Mouse (Mus musculus) liver, adult 2 months (tissue): ENCODE data around the gene Gm37419. TPM values are rescaled to one million over a fixed set of nuclear protein-coding genes. Genes with fewer than 3 reads are reported as not detected.

Experiments
- DNase-seq: peaks from one replicate; pipeline ENCODE4 v3.0.0-alpha.2; 2011; ENCODE audit warnings: low read depth, low spot score; ENCODE audit errors: extremely low read depth
- H3K27ac ChIP-seq: fragments of 200-500 bp; replicated peaks from 2 replicates; pipeline ENCODE4 v1.5.1; 2012; ENCODE audit warnings: low read depth, mild to moderate bottlenecking, control low read depth, inconsistent platforms, low read length; ENCODE audit not compliant: insufficient read depth
- H3K27me3 ChIP-seq: fragments of 200-500 bp; 2 replicates; pipeline ENCODE4 v1.6.1; 2012; ENCODE audit warnings: mild to moderate bottlenecking, moderate library complexity, low read length, inconsistent platforms; ENCODE audit not compliant: control insufficient read depth, insufficient read depth
- H3K36me3 ChIP-seq: fragments of 200-500 bp; 2 replicates; pipeline ENCODE4 v1.6.1; 2012; ENCODE audit warnings: low read length, inconsistent platforms; ENCODE audit not compliant: control insufficient read depth, insufficient read depth
- H3K4me1 ChIP-seq: fragments of 200-500 bp; 2 replicates; pipeline ENCODE4 v1.6.1; 2011; ENCODE audit warnings: low read length; ENCODE audit not compliant: control insufficient read depth, insufficient read depth
- H3K4me3 ChIP-seq: fragments of 200-500 bp; 2 replicates; pipeline ENCODE4 v1.5.1; 2011; ENCODE audit warnings: low read depth, mild to moderate bottlenecking, control low read depth, low read length, moderate library complexity; ENCODE audit not compliant: insufficient read depth
- H3K79me2 ChIP-seq: fragments of 200-500 bp; 2 replicates; pipeline ENCODE4 v1.6.1; 2012; ENCODE audit warnings: inconsistent platforms, mild to moderate bottlenecking, low read length, moderate library complexity; ENCODE audit not compliant: control insufficient read depth, insufficient read depth
- H3K9ac ChIP-seq: fragments of 200-500 bp; 2 replicates; pipeline ENCODE4 v1.6.1; 2012; ENCODE audit warnings: low read depth, mild to moderate bottlenecking, control low read depth, inconsistent platforms, low read length
- CTCF ChIP-seq: fragments of 200-500 bp; IDR thresholded peaks from 2 replicates; pipeline ENCODE4 v1.5.1; 2011; ENCODE audit warnings: low read depth, low read length, control low read depth
- POLR2A ChIP-seq: fragments of 200-500 bp; IDR thresholded peaks from 2 replicates; pipeline ENCODE4 v1.6.1; 2011; ENCODE audit warnings: low read length, control low read depth; ENCODE audit not compliant: insufficient read depth; ENCODE audit errors: extremely low read depth
- WGBS: fragments of 180-500 bp; shearing (Covaris S2); methylation state at CpG from one replicate; pipeline ENCODE4 v1.1.7; 2018; 5-methylcytosine and 5-hydroxymethylcytosine counted together
- polyA plus RNA-seq: library from polyadenylated mRNA; depleted of rRNA; stranded (reverse); fragments of >200 nt; gene quantifications from 2 replicates; pipeline ENCODE4 v1.2.3, GENCODE M21; 2012
- total RNA-seq: library from RNA; depleted of rRNA; stranded (reverse); fragments of >200 nt; gene quantifications from 2 replicates; pipeline ENCODE4 v1.2.3, GENCODE M21; 2014

Gm37419 gene
- total and polyA plus RNA-seq, 2 experiments, result not detected

- Histone ChIP-seq H3K27ac (no peak overlapping the region), H3K4me1 (peaks cover 6% of the 10 kb centered on the region; the same call in 1 of the 2 replicates), H3K9ac (no peak overlapping the region), H3K4me3 (no peak overlapping the region), H3K36me3 (no peaks in the 10 kb centered on the region), H3K79me2 (no peaks in the 10 kb centered on the region), H3K27me3 (no peaks in the 10 kb centered on the region)
- TF ChIP-seq CTCF, result no peak
- TF ChIP-seq POLR2A, result no peak
- no peak for DNase-seq
- 77% methylated on average over 2 of the region's 2 CpGs for WGBS
These were observed 21.6 kb downstream of the Gm37419 start for GRCm38 (mm10) chr16:24009891-24010290.

GRCm38 (mm10) chr16:24011306-24011705 lies 23.0 kb downstream of the Gm37419 start:
- DNase-seq, result peak; percentile 68
- H3K27ac ChIP-seq, result no peak overlapping the region
- H3K79me2 ChIP-seq, result no peaks in the 10 kb centered on the region
- TF ChIP-seq CTCF (no peak), POLR2A (no peak)
- no peak overlapping the region for H3K9ac ChIP-seq
- peaks cover 6% of the 10 kb centered on the region; the same call in 1 of the 2 replicates for H3K4me1 ChIP-seq
- WGBS, result 61% methylated on average over 3 of the region's 3 CpGs
- H3K36me3 ChIP-seq, result no peaks in the 10 kb centered on the region
- no peak overlapping the region for H3K4me3 ChIP-seq
- H3K27me3 ChIP-seq, result no peaks in the 10 kb centered on the region

- H3K27me3 ChIP-seq, result no peaks in the 10 kb centered on the region
- 11% methylated on average over 3 of the region's 3 CpGs for WGBS
- DNase-seq, result peak; percentile 44
- no peak overlapping the region for H3K9ac ChIP-seq
- H3K27ac ChIP-seq, result no peak overlapping the region
- H3K4me3 ChIP-seq, result no peak overlapping the region
- no peaks in the 10 kb centered on the region for H3K79me2 ChIP-seq
- no peaks in the 10 kb centered on the region for H3K36me3 ChIP-seq
- no peak for TF ChIP-seq CTCF
- no peak for TF ChIP-seq POLR2A
- peaks cover 6% of the 10 kb centered on the region; the same call in 1 of the 2 replicates for H3K4me1 ChIP-seq
These were observed 23.8 kb downstream of the Gm37419 start for GRCm38 (mm10) chr16:24012066-24012465.

- H3K4me3 ChIP-seq, result no peak overlapping the region
- DNase-seq, result no peak
- H3K9ac ChIP-seq, result no peak overlapping the region
- peaks cover 6% of the 10 kb centered on the region; the same call in 1 of the 2 replicates for H3K4me1 ChIP-seq
- H3K36me3 ChIP-seq, result no peaks in the 10 kb centered on the region
- no peaks in the 10 kb centered on the region for H3K79me2 ChIP-seq
- TF ChIP-seq CTCF (no peak), POLR2A (no peak)
- 83% methylated on average over 3 of the region's 3 CpGs for WGBS
- H3K27ac ChIP-seq, result no peak overlapping the region
- no peaks in the 10 kb centered on the region for H3K27me3 ChIP-seq
These were observed 26.1 kb downstream of the Gm37419 start for GRCm38 (mm10) chr16:24014378-24014777.

- TF ChIP-seq POLR2A (no peak), CTCF (no peak)
These were observed 28.0 kb downstream of the Gm37419 start for GRCm38 (mm10) chr16:24016273-24016672.

GRCm38 (mm10) chr16:24016742-24017141 lies 28.5 kb downstream of the Gm37419 start:
- H3K79me2 ChIP-seq, result no peaks in the 10 kb centered on the region
- WGBS, result 79% methylated on average over 5 of the region's 5 CpGs
- H3K9ac ChIP-seq, result no peak overlapping the region
- TF ChIP-seq CTCF (no peak), POLR2A (no peak)
- H3K27me3 ChIP-seq, result no peaks in the 10 kb centered on the region
- H3K4me1 ChIP-seq, result peaks cover 6% of the 10 kb centered on the region; the same call in 1 of the 2 replicates
- no peak for DNase-seq
- no peak overlapping the region for H3K27ac ChIP-seq
- no peaks in the 10 kb centered on the region for H3K36me3 ChIP-seq
- no peak overlapping the region for H3K4me3 ChIP-seq

More at GRCm38 (mm10) chr16:24016273-24016672, 28.0 kb downstream of the Gm37419 start:
- no peak overlapping the region for H3K9ac ChIP-seq
- no peaks in the 10 kb centered on the region for H3K79me2 ChIP-seq
- H3K4me3 ChIP-seq, result no peak overlapping the region
- DNase-seq, result no peak
- no peak overlapping the region for H3K27ac ChIP-seq
- no peaks in the 10 kb centered on the region for H3K36me3 ChIP-seq
- H3K27me3 ChIP-seq, result no peaks in the 10 kb centered on the region
- 74% methylated on average over 6 of the region's 6 CpGs for WGBS
- peaks cover 6% of the 10 kb centered on the region; the same call in 1 of the 2 replicates for H3K4me1 ChIP-seq
